Mouse (Mus musculus): ENCODE results near the gene Zkscan3. TPM values are rescaled to one million over a fixed set of nuclear protein-coding genes. Genes with fewer than 3 reads are reported as not detected.
A peak's percentile ranks its signal among the peaks of the same experiment; 100 is the strongest.

Zkscan3 gene
- total RNA-seq, 1 experiment from 2014 or later, result 38.6 TPM

DNA sequence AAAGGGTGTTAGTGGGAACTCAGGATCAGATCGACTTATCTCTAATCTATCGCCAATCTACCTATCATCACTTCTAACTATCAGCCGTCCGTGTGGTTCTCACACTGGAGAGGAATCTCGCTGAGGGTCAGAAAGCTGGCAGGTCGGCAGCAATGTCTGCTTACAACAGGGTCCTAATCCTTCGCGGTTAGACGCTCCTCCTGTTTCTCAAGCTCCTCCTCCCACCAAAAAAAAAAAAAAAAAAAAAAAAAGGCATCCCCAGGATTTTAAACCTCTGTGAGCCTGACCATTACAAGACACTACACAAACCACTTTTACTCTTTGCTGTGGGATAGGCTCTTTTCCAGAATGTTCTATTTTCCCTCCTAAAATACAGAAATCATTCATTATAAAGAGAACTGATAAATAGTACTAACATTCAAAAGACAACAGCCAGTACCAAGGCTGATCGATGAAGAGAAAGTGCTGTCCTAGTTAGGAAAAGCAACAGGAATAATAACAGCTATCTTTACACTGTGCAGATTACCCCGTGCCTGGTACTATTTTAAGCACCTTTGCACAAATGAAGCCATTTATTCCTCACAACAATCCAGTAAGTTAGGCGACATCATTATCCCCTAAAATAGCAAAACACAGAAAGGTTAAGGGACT lies 794 bp downstream of the Zkscan3 start:
- 0 out of 2 replicates have a peak, but pooled peaks have one; percentile 20 for ATAC-seq (replicated peaks; ENCODE audit: low read depth, poor library complexity, severe bottlenecking)

DNA sequence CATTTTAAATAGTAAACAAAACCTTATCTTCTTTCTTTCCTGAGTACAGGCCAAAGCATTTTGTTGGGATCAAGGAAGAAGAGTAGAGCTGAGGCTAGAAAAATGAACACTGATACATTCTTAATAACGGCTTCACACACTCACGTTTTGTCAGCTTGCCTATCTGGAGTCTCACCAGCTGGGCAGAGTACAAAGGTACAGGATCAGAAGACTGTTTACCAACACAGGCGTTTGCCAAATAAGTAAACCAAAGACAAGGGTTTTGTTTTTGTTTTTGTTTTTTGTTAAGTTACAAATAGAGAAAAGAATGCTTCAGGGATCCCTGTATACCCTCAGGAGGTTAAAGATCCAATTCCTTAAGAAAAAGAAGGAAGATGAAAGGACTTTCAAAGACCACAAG lies 1.4 kb downstream of the Zkscan3 start:
- ATAC-seq (replicated peaks; ENCODE audit: low read depth, poor library complexity, severe bottlenecking), result no peak

GRCm38 (mm10) chr13:21397486-21397885 lies 5.1 kb downstream of the Zkscan3 start:
- no peak for ATAC-seq (replicated peaks; ENCODE audit: low read depth, poor library complexity, severe bottlenecking)

DNA sequence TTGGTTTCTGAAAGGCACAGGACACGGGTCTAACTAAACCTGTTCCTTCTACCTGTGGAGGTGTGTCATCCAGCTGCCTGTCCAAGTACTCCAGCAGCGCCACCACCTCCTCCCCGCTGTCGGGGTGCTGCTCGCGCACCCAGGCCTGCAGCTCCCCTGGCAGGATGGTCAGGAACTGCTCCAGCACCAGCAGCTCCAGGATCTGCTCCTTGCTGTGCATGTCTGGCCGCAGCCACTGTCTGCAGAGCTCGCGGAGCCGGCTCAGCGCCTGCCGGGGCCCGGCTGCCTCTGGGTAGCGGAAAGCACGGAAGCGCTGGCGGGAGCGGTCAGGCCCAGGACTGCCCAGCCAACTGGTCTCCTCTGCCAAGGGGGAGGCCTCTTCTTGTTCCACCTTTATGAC lies 6.5 kb downstream of the Zkscan3 start:
- ATAC-seq (replicated peaks; ENCODE audit: low read depth, poor library complexity, severe bottlenecking), result peak; percentile 52; the same call in 1 of the 2 replicates

GRCm38 (mm10) chr13:21395623-21396022 lies 6.9 kb downstream of the Zkscan3 start:
- no peak for ATAC-seq (replicated peaks; ENCODE audit: low read depth, poor library complexity, severe bottlenecking)

GRCm38 (mm10) chr13:21395211-21395610 lies 7.3 kb downstream of the Zkscan3 start:
- no peak for ATAC-seq (replicated peaks; ENCODE audit: low read depth, poor library complexity, severe bottlenecking)

- no peak for ATAC-seq (replicated peaks; ENCODE audit: low read depth, poor library complexity, severe bottlenecking)
Measured at GRCm38 (mm10) chr13:21377773-21378172, 24.8 kb downstream of the Zkscan3 start.

- ATAC-seq (replicated peaks; ENCODE audit: low read depth, poor library complexity, severe bottlenecking), result no peak
Measured at GRCm38 (mm10) chr13:21372700-21373099, 29.9 kb downstream of the Zkscan3 start.

GRCm38 (mm10) chr13:21366635-21367034 lies 35.9 kb downstream of the Zkscan3 start:
- ATAC-seq (replicated peaks; ENCODE audit: low read depth, poor library complexity, severe bottlenecking), result no peak

DNA sequence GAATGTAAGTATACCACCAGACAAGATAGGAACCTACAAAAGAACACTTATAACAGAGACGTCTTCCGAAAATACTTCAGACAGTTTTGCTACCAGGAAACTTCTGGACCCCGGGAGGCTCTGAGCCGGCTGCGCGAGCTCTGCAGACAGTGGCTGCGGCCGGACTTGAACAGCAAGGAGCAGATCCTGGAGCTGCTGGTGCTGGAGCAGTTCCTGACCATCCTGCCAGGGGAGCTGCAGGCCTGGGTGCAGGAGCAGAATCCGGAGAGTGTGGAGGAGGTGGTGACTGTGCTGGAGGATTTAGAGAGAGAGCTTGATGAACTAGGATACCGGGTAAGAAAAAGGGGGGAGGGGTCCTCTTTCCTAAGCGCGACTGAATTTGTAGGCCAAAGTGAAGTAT lies 38.8 kb downstream of the Zkscan3 start:
- no peak for ATAC-seq (replicated peaks; ENCODE audit: low read depth, poor library complexity, severe bottlenecking)

- peak; percentile 99 for ATAC-seq (replicated peaks; ENCODE audit: low read depth, poor library complexity, severe bottlenecking)
Measured at GRCm38 (mm10) chr13:21362621-21363248, 39.8 kb downstream of the Zkscan3 start, which contains the start of gene Zscan12. Gene Zscan12, plus strand, starts transcription at chr13:21362820.

DNA sequence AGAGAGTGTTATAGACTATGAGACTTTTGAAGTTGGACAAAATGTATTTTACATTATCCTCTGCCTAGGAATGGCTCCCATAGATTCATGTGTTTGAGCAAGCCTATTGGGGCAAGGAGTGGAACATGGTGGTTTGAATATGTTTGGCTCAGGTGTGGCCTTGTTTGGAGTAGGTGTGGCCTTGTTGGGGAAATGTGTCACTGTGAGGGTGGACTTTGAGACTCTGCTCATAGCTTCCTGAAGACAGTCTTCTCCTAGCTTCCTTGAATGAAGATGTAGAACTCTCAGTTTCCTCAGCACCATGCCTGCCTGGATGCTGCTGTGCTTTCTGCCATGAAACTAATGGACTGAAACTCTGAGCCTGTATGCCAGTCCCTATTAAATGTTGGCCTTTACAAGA lies 52.0 kb downstream of the Zkscan3 start:
- no peak for ATAC-seq (replicated peaks; ENCODE audit: low read depth, poor library complexity, severe bottlenecking)

DNA sequence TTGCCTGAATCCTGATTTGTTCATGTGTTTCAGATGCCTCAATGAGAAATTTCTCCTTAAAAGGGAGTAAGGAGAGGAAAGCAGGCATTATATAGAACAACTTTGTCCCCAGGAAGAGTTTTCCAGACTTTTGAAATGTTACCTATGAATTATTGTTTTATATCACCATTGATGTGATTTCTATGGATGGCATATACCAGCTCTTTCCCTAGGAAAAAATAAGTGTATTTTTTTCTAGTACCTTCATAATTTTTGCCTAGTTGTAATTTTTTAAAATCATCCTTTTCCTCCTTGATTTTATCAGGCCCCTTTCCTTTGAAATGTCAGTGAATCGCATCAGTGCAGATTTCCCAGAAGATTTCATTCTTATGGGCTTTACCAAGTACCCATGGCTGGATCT lies 55.9 kb downstream of the Zkscan3 start, which contains the start of gene Olfr1367:
Gene Olfr1367, plus strand, starts transcription at position 301 of the 400 bp plus-strand sequence.
- ATAC-seq (replicated peaks; ENCODE audit: low read depth, poor library complexity, severe bottlenecking), result no peak

Other genes with a start within 250 kb of the Zkscan3 start
- 162 and 186 TPM in 2 replicates for gene Trim27, start 223.3 kb downstream of the Zkscan3 start, total RNA-seq (2017)
- not detected in 2 replicates for gene Gpx5, start 110.0 kb downstream of the Zkscan3 start, total RNA-seq (2017)
- gene Gpx6, start 90.6 kb downstream of the Zkscan3 start, total RNA-seq (2017), result not detected in 2 replicates
- gene Olfr1367, start 55.8 kb downstream of the Zkscan3 start, total RNA-seq (2017), result not detected in 2 replicates
- gene Zscan12, start 39.9 kb downstream of the Zkscan3 start, total RNA-seq (2017), result 9.0 and 12.3 TPM in 2 replicates
- 0.87 and 1.2 TPM in 2 replicates for gene Pgbd1, start 38.3 kb upstream of the Zkscan3 start, total RNA-seq (2017)
- gene Zscan26, start 51.0 kb upstream of the Zkscan3 start, total RNA-seq (2017), result 18.6 and 27.6 TPM in 2 replicates
- gene Nkapl, start 65.8 kb upstream of the Zkscan3 start, total RNA-seq (2017), result 0.19 TPM in 1 of 2 replicates, not detected in the other
- 0.73 and 1.4 TPM in 2 replicates for gene Zkscan4, start 76.2 kb upstream of the Zkscan3 start, total RNA-seq (2017)
- not detected in 2 replicates for gene Gm10065, start 76.7 kb upstream of the Zkscan3 start, total RNA-seq (2017)
- 0.37 and 0.44 TPM in 2 replicates for gene AK157302, start 92.5 kb upstream of the Zkscan3 start, total RNA-seq (2017)
- gene Gm11273, start 98.7 kb upstream of the Zkscan3 start, total RNA-seq (2017), result 8.5 and 11.7 TPM in 2 replicates
- 12.4 and 14.7 TPM in 2 replicates for gene Zkscan8, start 128.4 kb upstream of the Zkscan3 start, total RNA-seq (2017)
- gene Olfr1366, start 140.1 kb upstream of the Zkscan3 start, total RNA-seq (2017), result not detected in 2 replicates
- gene Olfr1535, start 157.1 kb upstream of the Zkscan3 start, total RNA-seq (2017), result not detected in 2 replicates
- not detected in 2 replicates for gene Olfr1364, start 179.0 kb upstream of the Zkscan3 start, total RNA-seq (2017)
- gene Olfr1362, start 211.3 kb upstream of the Zkscan3 start, total RNA-seq (2017), result not detected in 2 replicates
- not detected in 2 replicates for gene Olfr11, start 239.8 kb upstream of the Zkscan3 start, total RNA-seq (2017)

Data from common myeloid progenitor, adult 5-6 weeks (primary cell).